Mouse (Mus musculus) lung, adult 10 weeks (tissue): Measurements from ENCODE around the gene Ahsg. TPM values are rescaled to one million over a fixed set of nuclear protein-coding genes. Genes with fewer than 3 reads are reported as not detected.

ENCODE experiments used
- polyA plus RNA-seq: library from polyadenylated mRNA; stranded (reverse); fragments of 350-450 nt; fragmentation: Illumina TruSeq; extraction: RNeasy Lipid Tissue Mini Kit (QIAGEN cat#74804); gene quantifications from one replicate; pipeline ENCODE4 v1.2.3, GENCODE M21; 2014; ENCODE audit warnings: low read depth, low replicate concordance; ENCODE audit not compliant: insufficient read depth

The Ahsg gene
- 1.4 TPM for polyA plus RNA-seq

GRCm38 (mm10) chr16:22890683-22891510 lies at the start of gene Ahsg:
TSS of gene Ahsg (plus strand) at chr16:22891277.

DNA sequence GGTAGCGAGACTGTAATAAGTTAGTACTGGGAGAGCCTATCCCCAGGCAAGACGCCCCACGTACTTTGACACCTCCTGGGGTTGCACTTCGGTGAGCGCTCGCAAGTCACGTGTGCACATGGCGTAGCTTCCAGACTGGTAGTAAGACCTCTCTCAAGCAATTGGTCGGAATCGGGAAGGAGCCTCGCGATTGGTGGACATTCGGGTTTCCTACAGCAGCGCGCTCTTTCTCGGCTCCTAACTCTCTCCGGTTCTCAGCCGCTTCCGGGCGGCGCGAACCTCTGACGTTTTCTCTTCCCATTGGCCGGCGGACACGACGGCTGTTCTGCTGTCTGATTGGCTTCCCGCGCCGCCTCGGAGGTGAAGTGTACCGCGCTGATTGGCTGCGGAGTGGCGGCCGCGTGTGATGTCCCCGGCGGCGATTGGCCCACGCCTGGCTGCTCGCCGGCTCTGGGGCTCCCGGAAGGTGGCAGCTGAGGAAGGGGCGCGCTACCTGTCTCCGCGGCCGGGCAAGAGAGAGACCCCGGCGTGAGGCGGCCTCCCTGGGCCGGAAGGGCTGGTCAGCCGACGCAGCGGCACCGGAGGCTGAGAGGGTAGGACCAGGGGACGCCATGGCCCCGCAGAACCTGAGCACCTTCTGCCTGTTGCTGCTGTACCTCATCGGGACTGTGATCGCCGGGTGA lies 33.5 kb upstream of the Ahsg start, which contains the start of the genes Tbccd1 and Dnajb11:
Tbccd1 (minus strand) TSS at position 239 of the 683 bp plus-strand sequence.
Dnajb11 (plus strand) TSS at position 415 of the 683 bp plus-strand sequence.

DNA sequence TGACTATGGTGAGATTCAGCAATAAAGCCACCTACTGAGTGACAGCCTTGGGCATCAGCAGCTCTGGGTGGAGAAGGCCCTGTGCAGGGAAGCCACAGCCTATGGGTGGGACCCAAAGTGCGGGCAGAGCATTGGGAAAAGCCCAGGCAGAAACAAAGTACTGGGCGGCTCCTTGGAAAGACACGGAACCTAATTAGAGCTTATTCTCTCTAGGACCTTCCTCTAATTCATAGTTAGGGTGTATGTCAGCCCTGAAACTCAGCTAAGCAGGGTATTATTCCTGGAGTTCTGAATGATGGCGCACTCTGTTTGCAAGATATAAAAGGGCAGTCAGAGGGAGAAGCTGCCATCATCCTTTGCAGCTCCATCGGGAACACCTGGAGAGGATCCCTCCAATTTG lies 27.0 kb downstream of the Ahsg start, which contains the start of gene Fetub:
Fetub (plus strand) TSS at position 301 of the 400 bp plus-strand sequence.

Other genes starting within 250 kb of the Ahsg start
- 0.50 TPM for gene Dgkg, start 234.1 kb upstream of the Ahsg start, polyA plus RNA-seq
- gene Crygs, start 79.7 kb upstream of the Ahsg start, polyA plus RNA-seq: not detected
- 7.0 TPM for gene Tbccd1, start 33.6 kb upstream of the Ahsg start, polyA plus RNA-seq
- gene Dnajb11, start 33.4 kb upstream of the Ahsg start, polyA plus RNA-seq: 54.6 TPM
- gene Fetub, start 27.1 kb downstream of the Ahsg start, polyA plus RNA-seq: 5.4 TPM
- not detected for gene Hrg, start 59.8 kb downstream of the Ahsg start, polyA plus RNA-seq
- gene Kng2, start 138.2 kb downstream of the Ahsg start, polyA plus RNA-seq: 0.44 TPM
- gene Kng1, start 166.6 kb downstream of the Ahsg start, polyA plus RNA-seq: not detected
- gene Eif4a2, start 216.2 kb downstream of the Ahsg start, polyA plus RNA-seq: 435 TPM
- 9.5 TPM for gene Rfc4, start 236.5 kb downstream of the Ahsg start, polyA plus RNA-seq